Mouse (Mus musculus) liver, embryonic 14.5 days (tissue): ENCODE measurements around the gene Fam168a.

Source experiments
- CTCF ChIP-seq: IDR thresholded peaks from 2 replicates; pipeline ENCODE4 v1.5.1; 2016; ENCODE audit warnings: antibody characterized with exemption, low read depth, control low read depth
- EP300 ChIP-seq: IDR thresholded peaks from 2 replicates; pipeline ENCODE4 v1.6.1; 2016; ENCODE audit warnings: antibody characterized with exemption, low read depth

- no peak for TF ChIP-seq CTCF
- no peak for TF ChIP-seq EP300
These were observed 61.6 kb downstream of the Fam168a start for GRCm38 (mm10) chr7:100768009-100768408.
